Mouse (Mus musculus): Measurements from ENCODE around the gene Kif27.

The Kif27 gene

GRCm38 (mm10) chr13:58276256-58276655, 82.7 kb downstream of the Kif27 start:
- no peak for DNase-seq (ENCODE audit: low read depth, low spot score)

GRCm38 (mm10) chr13:58275599-58275998, 83.3 kb downstream of the Kif27 start, which contains the start of gene Gkap1:
Gene Gkap1 (minus strand): TSS chr13:58275699.
- DNase-seq (ENCODE audit: low read depth, low spot score) = no peak

- no peak for DNase-seq (ENCODE audit: low read depth, low spot score)
Measured at GRCm38 (mm10) chr13:58275076-58275475, 83.8 kb downstream of the Kif27 start.

- peak; percentile 76 for DNase-seq (ENCODE audit: low read depth, low spot score)
Measured at GRCm38 (mm10) chr13:58274259-58274991, 84.5 kb downstream of the Kif27 start.

GRCm38 (mm10) chr13:58273411-58274258, 85.3 kb downstream of the Kif27 start:
- DNase-seq (ENCODE audit: low read depth, low spot score) = peak; percentile 38

- DNase-seq (ENCODE audit: low read depth, low spot score) = no peak
Measured at GRCm38 (mm10) chr13:58266864-58267263, 92.1 kb downstream of the Kif27 start.

GRCm38 (mm10) chr13:58263546-58263945, 95.4 kb downstream of the Kif27 start:
- DNase-seq (ENCODE audit: low read depth, low spot score) = no peak

GRCm38 (mm10) chr13:58261674-58262073, 97.2 kb downstream of the Kif27 start:
- no peak for DNase-seq (ENCODE audit: low read depth, low spot score)

- no peak for DNase-seq (ENCODE audit: low read depth, low spot score)
Measured at GRCm38 (mm10) chr13:58253268-58253667, 105.7 kb downstream of the Kif27 start.

GRCm38 (mm10) chr13:58248957-58249356, 110.0 kb downstream of the Kif27 start:
- no peak for DNase-seq (ENCODE audit: low read depth, low spot score)

Measured in brain, adult 2 months (tissue).